Mouse (Mus musculus) lung, embryonic 15.5 days (tissue): ENCODE results near the gene Nr2e3. TPM values are rescaled to one million over a fixed set of nuclear protein-coding genes. Genes with fewer than 3 reads are reported as not detected.
"Not testable (repeated sequence)": the region's sequence is repeated elsewhere in the genome, so short reads cannot be mapped to it uniquely, and the experiment has no call there.

ENCODE experiments used
- ATAC-seq: fragments of 200-750 bp; cut with Nextera tagmentation; 2 replicates; pipeline ENCODE4 v1.8.0; 2017; ENCODE audit warnings: moderate number of reproducible peaks, borderline replicate concordance; ENCODE audit not compliant: low FRiP score, low TSS enrichment; ENCODE audit errors: extremely low read depth
- H3K27ac ChIP-seq: fragments of 300-500 bp; sonication (generic); 2 replicates; pipeline ENCODE4 v1.5.1; 2015; ENCODE audit warnings: moderate library complexity, mild to moderate bottlenecking, inconsistent platforms
- H3K27me3 ChIP-seq: fragments of 300-500 bp; sonication (generic); 2 replicates; pipeline ENCODE4 v1.6.1; 2015; ENCODE audit warnings: inconsistent platforms
- H3K36me3 ChIP-seq: fragments of 300-500 bp; sonication (generic); 2 replicates; pipeline ENCODE4 v1.6.1; 2015; ENCODE audit warnings: inconsistent platforms
- H3K4me1 ChIP-seq: fragments of 300-500 bp; sonication (generic); 2 replicates; pipeline ENCODE4 v1.6.1; 2015; ENCODE audit warnings: inconsistent platforms
- H3K4me2 ChIP-seq: fragments of 300-500 bp; sonication (generic); 2 replicates; pipeline ENCODE4 v1.6.1; 2015; ENCODE audit warnings: inconsistent platforms, mild to moderate bottlenecking, moderate library complexity
- H3K4me3 ChIP-seq: fragments of 300-500 bp; sonication (generic); 2 replicates; pipeline ENCODE4 v1.5.1; 2015; ENCODE audit warnings: mild to moderate bottlenecking, inconsistent platforms
- H3K9ac ChIP-seq: fragments of 300-500 bp; sonication (generic); 2 replicates; pipeline ENCODE4 v1.6.1; 2015; ENCODE audit warnings: inconsistent platforms
- H3K9me3 ChIP-seq: fragments of 300-500 bp; sonication (generic); 2 replicates; pipeline ENCODE4 v1.6.1; 2016; ENCODE audit warnings: inconsistent platforms
- WGBS: fragments of 180-500 bp; shearing (Covaris S2); methylation state at CpG from one replicate; pipeline ENCODE4 v1.1.7; 2015; 5-methylcytosine and 5-hydroxymethylcytosine counted together
- polyA plus RNA-seq: library from polyadenylated mRNA; unstranded; fragments of >200 nt; fragmentation: Nextera tagmentation; extraction: Ambion mirVana; gene quantifications from 2 replicates; pipeline ENCODE4 v1.2.1, GENCODE M21; 2015

The Nr2e3 gene
- polyA plus RNA-seq, 1 experiment from 2014 or later, result not detected

- ATAC-seq, result no peak
- Histone ChIP-seq H3K9me3 (no peaks in the 10 kb centered on the region), H3K9ac (no peak overlapping the region), H3K4me3 (no peak overlapping the region), H3K4me1 (peaks cover 3% of the 10 kb centered on the region; the same call in 1 of the 2 replicates), H3K27me3 (no peaks in the 10 kb centered on the region), H3K36me3 (no peaks in the 10 kb centered on the region), H3K4me2 (no peak overlapping the region), H3K27ac (no peak overlapping the region)
- 76% methylated on average over 17 of the region's 17 CpGs for WGBS
Observed at GRCm38 (mm10) chr9:59948691-59949250, 11.7 kb downstream of the Nr2e3 start.

GRCm38 (mm10) chr9:59948226-59948625 lies 12.2 kb downstream of the Nr2e3 start:
- peaks cover 5% of the 10 kb centered on the region; the same call in 1 of the 2 replicates for H3K4me1 ChIP-seq
- H3K9ac ChIP-seq, result no peak overlapping the region
- no peaks in the 10 kb centered on the region for H3K27me3 ChIP-seq
- 49% methylated on average over 8 of the region's 8 CpGs for WGBS
- H3K4me2 ChIP-seq, result no peak overlapping the region
- no peaks in the 10 kb centered on the region for H3K36me3 ChIP-seq
- no peaks in the 10 kb centered on the region for H3K9me3 ChIP-seq
- H3K27ac ChIP-seq, result no peak overlapping the region
- no peak overlapping the region for H3K4me3 ChIP-seq
- no peak for ATAC-seq

GRCm38 (mm10) chr9:59947271-59947670 lies 13.2 kb downstream of the Nr2e3 start:
- ATAC-seq, result no peak
- Histone ChIP-seq H3K27me3 (no peaks in the 10 kb centered on the region), H3K9me3 (no peaks in the 10 kb centered on the region), H3K9ac (no peak overlapping the region), H3K4me2 (no peak overlapping the region), H3K36me3 (no peaks in the 10 kb centered on the region), H3K4me3 (no peak overlapping the region), H3K4me1 (peaks cover 8% of the 10 kb centered on the region; the same call in 1 of the 2 replicates), H3K27ac (no peak overlapping the region)
- 70% methylated on average over 8 of the region's 8 CpGs for WGBS

GRCm38 (mm10) chr9:59945241-59945640 lies 15.2 kb downstream of the Nr2e3 start:
- ATAC-seq, result no peak
- no peaks in the 10 kb centered on the region for H3K9me3 ChIP-seq
- 62% methylated on average over 3 of the region's 3 CpGs for WGBS
- no peaks in the 10 kb centered on the region for H3K27me3 ChIP-seq
- H3K27ac ChIP-seq, result no peak overlapping the region
- peaks cover 13% of the 10 kb centered on the region; the same call in 1 of the 2 replicates for H3K4me1 ChIP-seq
- no peak overlapping the region for H3K4me2 ChIP-seq
- H3K36me3 ChIP-seq, result no peaks in the 10 kb centered on the region
- no peak overlapping the region for H3K9ac ChIP-seq
- no peak overlapping the region for H3K4me3 ChIP-seq

- Histone ChIP-seq H3K36me3 (no peaks in the 10 kb centered on the region), H3K4me3 (no peak overlapping the region), H3K27ac (no peak overlapping the region), H3K4me1 (peaks cover 23% of the 10 kb centered on the region; the same call in 1 of the 2 replicates), H3K9ac (no peak overlapping the region), H3K9me3 (no peaks in the 10 kb centered on the region), H3K4me2 (no peak overlapping the region), H3K27me3 (no peaks in the 10 kb centered on the region)
- ATAC-seq, result no peak
- WGBS, result 76% methylated on average over 6 of the region's 6 CpGs
Observed at GRCm38 (mm10) chr9:59943826-59944225, 16.6 kb downstream of the Nr2e3 start.

GRCm38 (mm10) chr9:59942501-59943085 lies 17.9 kb downstream of the Nr2e3 start:
- WGBS, result 26% methylated on average over 5 of the region's 5 CpGs
- no peaks in the 10 kb centered on the region for H3K36me3 ChIP-seq
- no peaks in the 10 kb centered on the region for H3K9me3 ChIP-seq

GRCm38 (mm10) chr9:59941885-59942350 lies 18.5 kb downstream of the Nr2e3 start:
- Histone ChIP-seq H3K9me3 (no peaks in the 10 kb centered on the region), H3K27ac (peak overlapping the region; percentile 57; the same call in 1 of the 2 replicates), H3K4me2 (no peak overlapping the region), H3K9ac (no peak overlapping the region), H3K27me3 (no peaks in the 10 kb centered on the region), H3K36me3 (no peaks in the 10 kb centered on the region), H3K4me1 (peaks cover 23% of the 10 kb centered on the region; the same call in 1 of the 2 replicates), H3K4me3 (no peak overlapping the region)
- no peak for ATAC-seq
- 12% methylated on average over 9 of the region's 9 CpGs for WGBS

More at GRCm38 (mm10) chr9:59942501-59943085, 17.9 kb downstream of the Nr2e3 start:
- H3K27ac ChIP-seq, result no peak overlapping the region
- ATAC-seq, result no peak
- H3K9ac ChIP-seq, result no peak overlapping the region
- H3K4me3 ChIP-seq, result no peak overlapping the region
- peaks cover 23% of the 10 kb centered on the region; the same call in 1 of the 2 replicates for H3K4me1 ChIP-seq
- no peaks in the 10 kb centered on the region for H3K27me3 ChIP-seq
- no peak overlapping the region for H3K4me2 ChIP-seq

GRCm38 (mm10) chr9:59940913-59941884 lies 19.3 kb downstream of the Nr2e3 start:
- no peak for ATAC-seq
- no peak overlapping the region for H3K27ac ChIP-seq

GRCm38 (mm10) chr9:59939691-59940090 lies 20.8 kb downstream of the Nr2e3 start:
- peaks cover 23% of the 10 kb centered on the region; the same call in 1 of the 2 replicates for H3K4me1 ChIP-seq
- H3K9me3 ChIP-seq, result no peaks in the 10 kb centered on the region
- no peak overlapping the region for H3K4me3 ChIP-seq
- H3K27me3 ChIP-seq, result no peaks in the 10 kb centered on the region
- no peaks in the 10 kb centered on the region for H3K36me3 ChIP-seq
- peak overlapping the region; percentile 16; the same call in 1 of the 2 replicates for H3K4me2 ChIP-seq
- H3K27ac ChIP-seq, result no peak overlapping the region
- 23% methylated on average over 2 of the region's 2 CpGs for WGBS
- no peak overlapping the region for H3K9ac ChIP-seq
- ATAC-seq, result no peak

More at GRCm38 (mm10) chr9:59940913-59941884, 19.3 kb downstream of the Nr2e3 start:
- no peak overlapping the region for H3K4me3 ChIP-seq
- WGBS, result 52% methylated on average over 10 of the region's 12 CpGs
- no peak overlapping the region for H3K4me2 ChIP-seq
- H3K9me3 ChIP-seq, result no peaks in the 10 kb centered on the region
- H3K36me3 ChIP-seq, result no peaks in the 10 kb centered on the region
- no peak overlapping the region for H3K9ac ChIP-seq
- peaks cover 23% of the 10 kb centered on the region; the same call in 1 of the 2 replicates for H3K4me1 ChIP-seq
- no peaks in the 10 kb centered on the region for H3K27me3 ChIP-seq

- Histone ChIP-seq H3K36me3 (no peaks in the 10 kb centered on the region), H3K9me3 (no peaks in the 10 kb centered on the region), H3K9ac (no peak overlapping the region), H3K4me2 (no peak overlapping the region), H3K4me1 (peaks cover 23% of the 10 kb centered on the region; the same call in 1 of the 2 replicates), H3K27ac (no peak overlapping the region), H3K4me3 (no peak overlapping the region), H3K27me3 (no peaks in the 10 kb centered on the region)
- 87% methylated on average over 8 of the region's 8 CpGs for WGBS
- ATAC-seq, result no peak
Observed at GRCm38 (mm10) chr9:59938529-59938928, 21.9 kb downstream of the Nr2e3 start.

GRCm38 (mm10) chr9:59935866-59936265 lies 24.6 kb downstream of the Nr2e3 start:
- H3K4me1 ChIP-seq, H3K9me3 ChIP-seq, H3K27ac ChIP-seq, H3K36me3 ChIP-seq, H3K4me3 ChIP-seq, H3K4me2 ChIP-seq, H3K27me3 ChIP-seq, H3K9ac ChIP-seq, ATAC-seq: not testable (repeated sequence)
- WGBS, result 73% methylated on average over 8 of the region's 8 CpGs
